Mouse (Mus musculus): ENCODE data around the gene Hyal2. TPM values are rescaled to one million over a fixed set of nuclear protein-coding genes. Genes with fewer than 3 reads are reported as not detected.

The Hyal2 gene
- 7.9 TPM for total RNA-seq (2023)

DNA sequence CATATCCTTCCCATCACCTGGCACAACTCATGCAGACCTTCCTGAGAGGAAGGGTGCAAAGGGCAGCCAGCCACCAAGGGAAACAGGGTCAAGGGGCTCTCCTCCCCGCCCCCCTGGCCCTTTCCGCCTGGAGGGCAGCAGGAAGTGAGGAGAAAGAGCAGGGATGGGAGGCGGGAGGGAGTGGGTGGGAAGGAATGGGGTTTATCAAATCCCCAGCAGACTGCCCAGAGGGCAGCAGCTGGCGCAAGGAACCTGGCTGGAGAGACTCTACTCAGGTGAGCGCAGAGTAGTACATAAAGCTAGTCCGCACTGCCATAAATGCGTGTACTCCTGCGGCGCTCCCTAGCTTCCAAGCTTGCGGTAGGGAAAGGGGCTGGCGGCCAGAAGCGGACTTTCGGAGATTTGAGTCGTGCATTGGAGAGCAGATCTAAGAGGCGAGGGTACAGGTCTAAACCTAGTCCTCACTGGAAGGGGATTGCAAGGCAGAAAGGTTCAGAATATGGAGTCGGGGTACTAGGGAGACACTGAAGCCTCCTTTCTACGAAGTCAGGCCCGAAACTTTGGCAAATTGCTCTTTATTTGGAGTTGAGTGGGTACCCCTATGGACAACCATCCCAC lies at the start of gene Hyal2:
TSS of gene Hyal2 (plus strand) at position 244 of the 618 bp plus-strand sequence.

DNA sequence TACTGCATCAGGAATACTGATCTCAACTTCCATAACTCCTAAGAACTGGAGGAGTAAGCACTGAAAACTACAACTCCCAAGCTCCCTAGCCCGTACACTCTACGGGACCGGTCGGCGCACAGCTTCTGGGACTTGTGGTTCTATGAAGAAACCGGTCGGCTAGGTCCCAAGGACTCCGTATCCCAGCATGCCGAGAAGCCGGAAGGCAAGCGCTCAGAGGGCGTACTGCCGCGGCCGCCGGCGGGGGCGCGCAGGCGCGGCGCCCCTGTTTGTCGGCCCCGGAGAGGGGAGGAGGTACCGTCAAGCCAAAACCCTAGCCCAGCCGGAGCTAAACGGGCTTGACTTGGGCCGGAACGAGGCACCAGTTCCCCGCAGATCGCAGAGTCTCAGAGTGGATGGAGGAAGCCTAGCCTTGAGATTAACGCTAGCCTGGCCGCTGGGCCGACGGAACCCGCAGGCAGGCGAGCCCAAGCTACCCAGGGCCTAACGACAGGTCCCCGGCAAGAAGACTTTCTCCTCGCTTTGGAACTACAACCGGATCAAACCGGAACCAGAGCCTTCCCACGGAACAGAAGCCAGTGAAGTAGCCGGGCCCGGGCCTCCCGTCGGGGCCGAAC lies 33.8 kb upstream of the Hyal2 start, which contains the start of gene Tmem115:
TSS of gene Tmem115 (plus strand) at position 155 of the 617 bp plus-strand sequence.

GRCm38 (mm10) chr9:107541474-107542351 lies 26.0 kb upstream of the Hyal2 start, which contains the start of the genes Cyb561d2 and Nprl2:
Gene Cyb561d2, minus strand, starts transcription at chr9:107542193.
Gene Nprl2, plus strand, starts transcription at chr9:107542226.

GRCm38 (mm10) chr9:107547026-107547425 lies 20.7 kb upstream of the Hyal2 start, which contains the start of gene Zmynd10:
Gene Zmynd10, plus strand, starts transcription at chr9:107547298.

GRCm38 (mm10) chr9:107551117-107551889 lies 16.4 kb upstream of the Hyal2 start, which contains the start of gene Rassf1:
Gene Rassf1, plus strand, starts transcription at chr9:107551555.

GRCm38 (mm10) chr9:107563029-107563581 lies 4.6 kb upstream of the Hyal2 start, which contains the start of gene Tusc2:
Gene Tusc2, plus strand, starts transcription at chr9:107563255.

DNA sequence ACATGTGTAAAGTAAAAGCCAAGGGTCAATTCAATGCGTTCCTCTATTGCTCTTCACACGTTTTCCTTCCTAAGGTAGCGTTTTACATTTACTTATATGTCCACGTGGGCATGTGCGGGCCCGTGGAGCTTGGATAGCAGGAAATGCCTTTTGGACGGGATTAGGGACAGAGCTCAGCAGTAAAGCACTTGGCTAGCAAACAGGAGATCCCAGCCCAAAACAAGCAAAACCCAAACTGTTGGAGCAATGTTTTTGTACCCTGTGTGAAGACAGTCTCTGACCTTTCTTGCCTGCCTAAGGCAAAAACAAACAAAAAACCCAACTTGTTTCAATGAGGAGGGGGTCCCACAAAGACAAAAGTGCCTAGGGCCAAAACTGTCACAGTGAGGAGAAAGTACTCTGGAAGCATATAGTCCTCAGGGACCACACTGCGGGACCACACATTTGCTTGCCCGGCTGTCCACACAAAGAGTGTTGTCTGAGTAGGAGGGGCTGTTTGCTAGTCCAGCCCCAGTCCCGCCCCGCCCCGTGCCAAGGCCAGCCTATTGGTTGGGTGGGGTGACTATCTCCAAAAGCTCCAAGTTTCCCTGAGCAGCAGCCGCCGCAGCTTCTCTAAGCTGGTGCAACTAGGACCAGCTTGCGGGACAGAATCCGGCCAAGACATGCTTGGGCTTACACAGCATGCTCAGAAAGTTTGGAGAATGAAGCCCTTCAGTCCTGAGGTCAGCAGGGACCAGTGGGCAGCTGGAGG lies 8.8 kb downstream of the Hyal2 start, which contains the start of gene Hyal1:
TSS of gene Hyal1 (plus strand) at position 571 of the 751 bp plus-strand sequence.

GRCm38 (mm10) chr9:107578587-107578986 lies 10.8 kb downstream of the Hyal2 start, which contains the start of gene Naa80:
Gene Naa80, plus strand, starts transcription at chr9:107578887.

DNA sequence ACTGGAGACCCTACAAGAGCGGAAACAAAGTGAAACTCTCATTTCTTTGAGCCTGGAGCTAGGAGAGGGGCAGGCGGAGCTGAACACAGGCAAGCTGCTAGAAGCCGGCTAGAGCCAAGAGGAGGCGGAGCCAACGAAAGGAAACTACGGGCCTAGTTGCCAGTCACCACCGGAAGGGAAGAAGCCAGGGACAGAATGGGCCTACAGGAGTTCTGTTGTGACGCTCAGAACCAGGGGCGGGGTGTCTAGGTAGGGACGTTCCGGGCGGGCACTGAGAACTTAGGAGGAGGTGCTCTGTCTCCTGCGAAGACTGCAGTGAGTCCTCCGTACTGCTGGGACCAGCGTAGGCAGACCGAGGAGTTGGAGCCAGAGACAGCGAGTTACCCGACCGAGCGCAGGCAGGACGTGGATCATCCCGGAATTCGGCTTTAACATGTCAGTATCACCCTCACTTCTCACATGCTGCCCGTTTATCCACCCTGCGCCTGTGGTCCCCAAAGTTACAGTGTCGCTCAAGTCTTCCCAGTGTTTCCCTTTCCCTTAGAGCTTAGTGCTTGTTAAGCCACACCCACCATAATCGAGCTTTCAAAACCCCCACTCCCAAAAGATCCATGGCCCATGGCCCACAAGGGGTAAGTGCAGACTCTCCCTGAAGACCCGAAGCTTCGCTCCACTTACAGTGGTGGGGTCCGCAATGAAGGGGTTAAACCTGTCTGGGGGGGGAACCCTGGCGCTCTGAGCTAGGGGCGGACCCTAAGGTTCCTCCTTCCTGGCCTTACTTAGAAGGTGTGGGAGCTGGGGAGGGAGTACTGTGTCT lies 13.0 kb downstream of the Hyal2 start, which contains the start of gene Hyal3:
TSS of gene Hyal3 (plus strand) at position 318 of the 817 bp plus-strand sequence.

GRCm38 (mm10) chr9:107586974-107587832 lies 19.5 kb downstream of the Hyal2 start, which contains the start of gene Ifrd2:
Gene Ifrd2, plus strand, starts transcription at chr9:107587642.

DNA sequence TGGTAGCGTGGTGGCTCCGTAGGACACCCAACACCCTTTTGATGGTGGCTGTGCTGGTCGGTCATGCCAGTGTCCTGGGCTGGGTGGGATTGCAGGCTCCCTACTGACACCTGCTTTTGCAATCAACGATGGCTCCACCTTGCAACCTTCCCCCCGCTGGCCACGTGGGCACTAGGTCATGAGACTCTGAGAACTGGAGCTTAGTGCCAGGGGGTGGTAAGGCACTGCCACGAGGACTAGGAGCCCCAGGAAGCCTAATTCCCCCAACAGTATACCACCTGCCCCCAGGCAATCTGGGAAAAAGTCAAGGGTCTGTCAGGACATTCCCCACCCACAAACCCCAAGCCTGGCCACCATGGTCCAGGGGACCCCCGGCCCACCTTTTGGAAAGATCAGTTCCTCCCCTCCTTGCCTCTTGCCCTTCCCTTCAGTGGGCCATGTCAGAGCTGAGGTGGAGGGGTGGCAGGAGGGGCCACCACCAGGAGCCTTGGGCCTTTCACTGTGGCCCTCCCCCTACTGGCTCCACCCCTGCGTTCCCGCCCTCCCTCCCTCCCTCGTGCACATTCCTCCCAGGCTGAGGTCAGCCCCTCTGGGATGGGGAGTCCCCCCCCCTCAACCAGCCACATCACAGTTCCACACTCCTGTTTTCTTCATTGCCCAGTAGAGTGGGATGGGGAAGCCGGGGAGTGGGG lies 41.1 kb downstream of the Hyal2 start, which contains the start of gene Sema3b:
TSS of gene Sema3b (minus strand) at position 489 of the 692 bp plus-strand sequence.

Other genes with a start within 250 kb of the Hyal2 start
- 10.6 TPM for gene Hemk1, start 229.6 kb upstream of the Hyal2 start, total RNA-seq (2023)
- 0.18 TPM for gene 6430571L13Rik, start 227.3 kb upstream of the Hyal2 start, total RNA-seq (2023)
- gene Cacna2d2, start 168.3 kb upstream of the Hyal2 start, total RNA-seq (2023), result 2.9 TPM
- 29.4 TPM for gene Tmem115, start 34.0 kb upstream of the Hyal2 start, total RNA-seq (2023)
- gene Cyb561d2, start 25.8 kb upstream of the Hyal2 start, total RNA-seq (2023), result 15.3 TPM
- 23.7 TPM for gene Nprl2, start 25.7 kb upstream of the Hyal2 start, total RNA-seq (2023)
- gene Zmynd10, start 20.6 kb upstream of the Hyal2 start, total RNA-seq (2023), result 1.8 TPM
- gene Rassf1, start 16.4 kb upstream of the Hyal2 start, total RNA-seq (2023), result 65.1 TPM
- gene Tusc2, start 4.7 kb upstream of the Hyal2 start, total RNA-seq (2023), result 16.1 TPM
- 1.5 TPM for gene Hyal1, start 9.0 kb downstream of the Hyal2 start, total RNA-seq (2023)
- gene Naa80, start 10.9 kb downstream of the Hyal2 start, total RNA-seq (2023), result 11.5 TPM
- 1.8 TPM for gene Hyal3, start 12.9 kb downstream of the Hyal2 start, total RNA-seq (2023)
- 27.3 TPM for gene Ifrd2, start 19.7 kb downstream of the Hyal2 start, total RNA-seq (2023)
- not detected for gene Sema3b, start 41.3 kb downstream of the Hyal2 start, total RNA-seq (2023)
- gene Gnai2, start 67.4 kb downstream of the Hyal2 start, total RNA-seq (2023), result 447 TPM
- gene Slc38a3, start 101.6 kb downstream of the Hyal2 start, total RNA-seq (2023), result not detected
- gene Gnat1, start 111.8 kb downstream of the Hyal2 start, total RNA-seq (2023), result 1.3 TPM
- gene Sema3f, start 142.5 kb downstream of the Hyal2 start, total RNA-seq (2023), result 0.86 TPM
- 256 TPM for gene Rbm5, start 203.1 kb downstream of the Hyal2 start, total RNA-seq (2023)